Mouse (Mus musculus) forebrain, embryonic 12.5 days (tissue): ENCODE measurements at regions not wholly inside any gene's neighbourhood (a gene's known extent, or its start where the extent isn't known, plus 50 kb on each side); places are given as distances from the start of the nearest gene placed in this dataset.

ENCODE experiments used
- ATAC-seq: fragments of 200-750 bp; cut with Nextera tagmentation; 2 replicates; pipeline ENCODE4 v1.8.0; 2017; ENCODE audit warnings: moderate TSS enrichment; ENCODE audit not compliant: low FRiP score
- H3K27ac ChIP-seq: fragments of 300-500 bp; sonication (generic); 2 replicates; pipeline ENCODE4 v1.5.1; 2016; ENCODE audit warnings: mild to moderate bottlenecking
- H3K27me3 ChIP-seq: fragments of 300-500 bp; sonication (generic); 2 replicates; pipeline ENCODE4 v1.6.1; 2016; ENCODE audit warnings: mild to moderate bottlenecking
- H3K36me3 ChIP-seq: fragments of 300-500 bp; sonication (generic); replicated peaks from 2 replicates; pipeline ENCODE4 v1.6.1; 2016; ENCODE audit warnings: mild to moderate bottlenecking
- H3K4me1 ChIP-seq: fragments of 300-500 bp; sonication (generic); 2 replicates; pipeline ENCODE4 v1.6.1; 2016
- H3K4me2 ChIP-seq: fragments of 300-500 bp; sonication (generic); 2 replicates; pipeline ENCODE4 v1.6.1; 2016; ENCODE audit warnings: mild to moderate bottlenecking, moderate library complexity
- H3K4me3 ChIP-seq: fragments of 300-500 bp; sonication (generic); replicated peaks from 2 replicates; pipeline ENCODE4 v1.5.1; 2016; ENCODE audit warnings: mild to moderate bottlenecking
- H3K9ac ChIP-seq: fragments of 300-500 bp; sonication (generic); 2 replicates; pipeline ENCODE4 v1.6.1; 2016; ENCODE audit warnings: mild to moderate bottlenecking
- H3K9me3 ChIP-seq: fragments of 300-500 bp; sonication (generic); 2 replicates; pipeline ENCODE4 v1.6.1; 2016
- WGBS: fragments of 180-500 bp; shearing (Covaris S2); methylation state at CpG from one replicate; pipeline ENCODE4 v1.1.7; 2016; 5-methylcytosine and 5-hydroxymethylcytosine counted together

GRCm38 (mm10) chr14:97557888-97558287 lies 611.7 kb downstream of the Dach1 start:
- Histone ChIP-seq H3K4me2 (no peak overlapping the region), H3K36me3 (no peaks in the 10 kb centered on the region)
- no peak for ATAC-seq

GRCm38 (mm10) chr14:97546276-97546675 lies 623.3 kb downstream of the Dach1 start:
- H3K9me3 ChIP-seq = no peaks in the 10 kb centered on the region
- no peaks in the 10 kb centered on the region for H3K27me3 ChIP-seq
- no peak overlapping the region for H3K27ac ChIP-seq
- no peak for ATAC-seq
- no peak overlapping the region for H3K4me3 ChIP-seq
- no peak overlapping the region for H3K4me2 ChIP-seq
- 77% methylated on average over 4 of the region's 4 CpGs for WGBS
- no peaks in the 10 kb centered on the region for H3K36me3 ChIP-seq
- H3K9ac ChIP-seq = no peak overlapping the region
- no peaks in the 10 kb centered on the region for H3K4me1 ChIP-seq

More at GRCm38 (mm10) chr14:97557888-97558287, 611.7 kb downstream of the Dach1 start:
- no peak overlapping the region for H3K27ac ChIP-seq
- WGBS = 94% methylated on average over 1 of the region's 1 CpGs
- H3K9ac ChIP-seq = no peak overlapping the region
- H3K4me1 ChIP-seq = peaks cover 5% of the 10 kb centered on the region
- H3K4me3 ChIP-seq = no peak overlapping the region
- no peaks in the 10 kb centered on the region for H3K27me3 ChIP-seq
- H3K9me3 ChIP-seq = no peaks in the 10 kb centered on the region

GRCm38 (mm10) chr14:97544307-97544706 lies 625.3 kb downstream of the Dach1 start:
- Histone ChIP-seq H3K9me3 (no peaks in the 10 kb centered on the region), H3K4me2 (no peak overlapping the region), H3K27me3 (no peaks in the 10 kb centered on the region), H3K9ac (no peak overlapping the region), H3K27ac (no peak overlapping the region), H3K4me1 (no peaks in the 10 kb centered on the region), H3K36me3 (no peaks in the 10 kb centered on the region), H3K4me3 (no peak overlapping the region)
- ATAC-seq = no peak
- WGBS = 75% methylated on average over 6 of the region's 6 CpGs

- Histone ChIP-seq H3K36me3 (no peaks in the 10 kb centered on the region), H3K4me2 (no peak overlapping the region), H3K9me3 (no peaks in the 10 kb centered on the region), H3K4me1 (no peaks in the 10 kb centered on the region), H3K9ac (no peak overlapping the region), H3K27me3 (no peaks in the 10 kb centered on the region), H3K4me3 (no peak overlapping the region), H3K27ac (no peak overlapping the region)
- WGBS = 71% methylated on average over 5 of the region's 5 CpGs
- no peak for ATAC-seq
Observed at GRCm38 (mm10) chr14:97537012-97537411, 632.6 kb downstream of the Dach1 start.

- Histone ChIP-seq H3K27ac (no peak overlapping the region), H3K4me2 (no peak overlapping the region), H3K27me3 (no peaks in the 10 kb centered on the region), H3K9ac (no peak overlapping the region), H3K4me1 (no peaks in the 10 kb centered on the region), H3K9me3 (no peaks in the 10 kb centered on the region), H3K4me3 (no peak overlapping the region), H3K36me3 (no peaks in the 10 kb centered on the region)
- WGBS = 12% methylated on average over 1 of the region's 1 CpGs
- peak; percentile 36; the same call in 1 of the 2 replicates for ATAC-seq
Observed at GRCm38 (mm10) chr14:97511318-97511717, 658.2 kb downstream of the Dach1 start.

- no peaks in the 10 kb centered on the region for H3K9me3 ChIP-seq
- ATAC-seq = 0 out of 2 replicates have a peak, but pooled peaks have one; percentile 44
- H3K4me1 ChIP-seq = no peaks in the 10 kb centered on the region
- no peak overlapping the region for H3K4me3 ChIP-seq
- H3K4me2 ChIP-seq = no peak overlapping the region
- no peaks in the 10 kb centered on the region for H3K27me3 ChIP-seq
- H3K9ac ChIP-seq = no peak overlapping the region
- H3K36me3 ChIP-seq = no peaks in the 10 kb centered on the region
- WGBS = 83% methylated on average over 10 of the region's 10 CpGs
- H3K27ac ChIP-seq = no peak overlapping the region
Observed at GRCm38 (mm10) chr14:97489427-97490347, 679.9 kb downstream of the Dach1 start.

- Histone ChIP-seq H3K9me3 (no peaks in the 10 kb centered on the region), H3K36me3 (no peaks in the 10 kb centered on the region), H3K4me2 (no peak overlapping the region), H3K27me3 (no peaks in the 10 kb centered on the region), H3K4me1 (no peaks in the 10 kb centered on the region), H3K9ac (no peak overlapping the region), H3K27ac (no peak overlapping the region), H3K4me3 (no peak overlapping the region)
- WGBS = 65% methylated on average over 5 of the region's 5 CpGs
- no peak for ATAC-seq
Observed at GRCm38 (mm10) chr14:97478236-97478635, 691.3 kb downstream of the Dach1 start.

GRCm38 (mm10) chr14:97450525-97451235 lies 718.9 kb downstream of the Dach1 start:
- WGBS = 87% methylated on average over 7 of the region's 7 CpGs

GRCm38 (mm10) chr14:97448617-97449016 lies 720.9 kb downstream of the Dach1 start:
- H3K4me2 ChIP-seq = no peak overlapping the region
- H3K9me3 ChIP-seq = no peaks in the 10 kb centered on the region
- H3K9ac ChIP-seq = no peak overlapping the region
- H3K4me3 ChIP-seq = no peak overlapping the region
- H3K27ac ChIP-seq = no peak overlapping the region
- H3K36me3 ChIP-seq = no peaks in the 10 kb centered on the region
- WGBS = 95% methylated on average over 2 of the region's 2 CpGs
- ATAC-seq = no peak
- no peaks in the 10 kb centered on the region for H3K4me1 ChIP-seq
- H3K27me3 ChIP-seq = no peaks in the 10 kb centered on the region

More at GRCm38 (mm10) chr14:97450525-97451235, 718.9 kb downstream of the Dach1 start:
- no peak for ATAC-seq
- no peaks in the 10 kb centered on the region for H3K36me3 ChIP-seq
- no peak overlapping the region for H3K27ac ChIP-seq
- no peak overlapping the region for H3K9ac ChIP-seq
- H3K4me1 ChIP-seq = no peaks in the 10 kb centered on the region
- H3K4me2 ChIP-seq = no peak overlapping the region
- no peaks in the 10 kb centered on the region for H3K9me3 ChIP-seq
- no peaks in the 10 kb centered on the region for H3K27me3 ChIP-seq
- no peak overlapping the region for H3K4me3 ChIP-seq

GRCm38 (mm10) chr14:97446793-97447192 lies 722.8 kb downstream of the Dach1 start:
- H3K27me3 ChIP-seq = no peaks in the 10 kb centered on the region
- no peaks in the 10 kb centered on the region for H3K9me3 ChIP-seq
- no peak overlapping the region for H3K4me2 ChIP-seq
- no peaks in the 10 kb centered on the region for H3K4me1 ChIP-seq
- H3K9ac ChIP-seq = no peak overlapping the region
- 100% methylated on average over 1 of the region's 1 CpGs for WGBS
- no peak overlapping the region for H3K4me3 ChIP-seq
- ATAC-seq = no peak
- H3K36me3 ChIP-seq = no peaks in the 10 kb centered on the region
- no peak overlapping the region for H3K27ac ChIP-seq

- no peaks in the 10 kb centered on the region for H3K36me3 ChIP-seq
- no peaks in the 10 kb centered on the region for H3K9me3 ChIP-seq
- ATAC-seq = no peak
- H3K9ac ChIP-seq = no peak overlapping the region
- H3K27ac ChIP-seq = no peak overlapping the region
- no peaks in the 10 kb centered on the region; the same call in 1 of the 2 replicates for H3K4me1 ChIP-seq
- no peak overlapping the region for H3K4me2 ChIP-seq
- H3K27me3 ChIP-seq = no peaks in the 10 kb centered on the region
- WGBS = 84% methylated on average over 6 of the region's 6 CpGs
- H3K4me3 ChIP-seq = no peak overlapping the region
Observed at GRCm38 (mm10) chr14:97440326-97440725, 729.2 kb downstream of the Dach1 start.

- no peak for ATAC-seq
- 44% methylated on average over 4 of the region's 4 CpGs for WGBS
- H3K27ac ChIP-seq = no peak overlapping the region
- no peak overlapping the region for H3K9ac ChIP-seq
- no peaks in the 10 kb centered on the region for H3K9me3 ChIP-seq
- H3K4me2 ChIP-seq = no peak overlapping the region
- no peaks in the 10 kb centered on the region for H3K27me3 ChIP-seq
- no peak overlapping the region for H3K4me3 ChIP-seq
- H3K36me3 ChIP-seq = no peaks in the 10 kb centered on the region
- H3K4me1 ChIP-seq = no peaks in the 10 kb centered on the region; the same call in 1 of the 2 replicates
Observed at GRCm38 (mm10) chr14:97435453-97436233, 733.9 kb downstream of the Dach1 start.
